In the genomic region with DNA sequence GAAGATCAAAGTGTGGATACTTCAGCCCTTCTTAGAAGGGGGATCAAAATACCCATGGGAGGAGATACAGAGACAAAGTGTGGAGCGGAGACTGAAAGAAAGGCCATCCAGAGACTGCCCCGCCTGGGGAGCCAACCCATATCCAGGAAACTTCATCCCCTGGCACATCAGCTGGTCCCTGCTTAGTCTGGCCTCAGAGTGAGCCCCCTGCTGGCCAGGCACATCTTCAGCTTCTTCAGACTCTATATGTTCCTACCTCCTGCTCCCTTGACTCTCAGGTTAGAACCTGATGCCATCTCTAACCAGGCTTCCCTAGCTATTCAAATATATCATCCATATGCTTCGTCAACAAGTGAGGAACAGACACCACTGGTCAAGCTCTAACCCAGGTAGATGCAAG, we compare ENCODE assay signal across 7 mouse cellular contexts. TPM values are rescaled to one million over a fixed set of nuclear protein-coding genes. Genes with fewer than 3 reads are reported as not detected.
DNase-seq lines count a peak whose midpoint lies in the region; ATAC-seq and TF ChIP-seq lines count a peak whose summit lies in the region.

No protein-coding gene starts in this region.

- H3K9ac ChIP-seq in midbrain, embryonic 13.5 days (replicated peaks) = no peak overlapping the region
- no peak overlapping the region for H3K9ac ChIP-seq in MEL (ENCODE audit: control insufficient read depth, low read depth, low read length, poor library complexity, severe bottlenecking)
- no peak overlapping the region for H3K9ac ChIP-seq in forebrain, embryonic 12.5 days

- no peak overlapping the region for H3K4me2 ChIP-seq in midbrain, embryonic 13.5 days (replicated peaks)
- no peak overlapping the region for H3K4me2 ChIP-seq in forebrain, embryonic 12.5 days

- no peak for TF ChIP-seq RAD21 in MEL (IDR thresholded peaks at IDR 0.05; ENCODE audit: low read depth, low read length)

- TF ChIP-seq EP300 in MEL (IDR thresholded peaks at IDR 0.05; ENCODE audit: low read depth in 1 of 2, low read length in 2 of 2) = no peak

- no peak for ATAC-seq in midbrain, embryonic 13.5 days
- ATAC-seq in forebrain, embryonic 12.5 days (ENCODE audit: low FRiP score) = no peak

- TF ChIP-seq CTCF in MEL (IDR thresholded peaks at IDR 0.05 in 2 of 3, conservative IDR thresholded peaks at IDR 0.05 in 1 of 3; ENCODE audit: control insufficient read depth in 1 of 3, insufficient read depth in 1 of 3, low read depth in 2 of 3, low read length in 3 of 3, poor library complexity in 1 of 3, severe bottlenecking in 1 of 3) = peak in 2 of 3 experiments; percentile 29 to 51; a peak in 4 of 6 replicates

- H3K79me2 ChIP-seq in MEL (ENCODE audit: control insufficient read depth, insufficient read depth, low read length, poor library complexity) = no peaks in the 10 kb centered on the region

- peaks cover 11% of the 10 kb centered on the region for H3K4me1 ChIP-seq in midbrain, embryonic 10.5 days
- peaks cover 18% of the 10 kb centered on the region for H3K4me1 ChIP-seq in midbrain, embryonic 13.5 days (replicated peaks)
- H3K4me1 ChIP-seq in MEL (ENCODE audit: control insufficient read depth in 1 of 2, insufficient read depth in 2 of 2, low read length in 2 of 2) = no peaks in the 10 kb centered on the region
- H3K4me1 ChIP-seq in forebrain, embryonic 12.5 days = peaks cover 17% of the 10 kb centered on the region

- DNase-seq in midbrain, embryonic 10.5 days (ENCODE audit: low spot score) = peak; percentile 29
- DNase-seq in MEL (ENCODE audit: low read depth, low spot score) = peak; percentile 5
- peak; percentile 5 for DNase-seq in c-Kit-positive CD71-negative TER-119-negative erythroid progenitor cells, embryonic 14.5 days (ENCODE audit: low read depth)
- DNase-seq in kidney, adult 9 months = peak; percentile 34
- peak; percentile 36 for DNase-seq in retina, postnatal 1 day

- no peak for TF ChIP-seq POLR2A in MEL (IDR thresholded peaks at IDR 0.05; ENCODE audit: control insufficient read depth in 1 of 2, insufficient read depth in 1 of 2, low read depth in 1 of 2, low read length in 2 of 2, poor library complexity in 1 of 2)

- no peak overlapping the region for H3K4me3 ChIP-seq in midbrain, embryonic 10.5 days
- no peak overlapping the region for H3K4me3 ChIP-seq in midbrain, embryonic 13.5 days (replicated peaks)
- H3K4me3 ChIP-seq in MEL (ENCODE audit: control insufficient read depth in 1 of 2, insufficient read depth in 1 of 2, low read depth in 2 of 2, low read length in 2 of 2) = no peak overlapping the region
- no peak overlapping the region for H3K4me3 ChIP-seq in forebrain, embryonic 12.5 days (replicated peaks)

- H3K27me3 ChIP-seq in midbrain, embryonic 10.5 days (ENCODE audit: low read depth, poor library complexity, severe bottlenecking) = no peaks in the 10 kb centered on the region
- H3K27me3 ChIP-seq in midbrain, embryonic 13.5 days = no peaks in the 10 kb centered on the region
- H3K27me3 ChIP-seq in MEL (ENCODE audit: control insufficient read depth in 1 of 2, insufficient read depth in 2 of 2, low read length in 2 of 2) = no peaks in the 10 kb centered on the region
- no peaks in the 10 kb centered on the region; the same call in 1 of the 2 replicates for H3K27me3 ChIP-seq in forebrain, embryonic 12.5 days

- H3K9me3 ChIP-seq in midbrain, embryonic 10.5 days (replicated peaks) = no peaks in the 10 kb centered on the region
- no peaks in the 10 kb centered on the region for H3K9me3 ChIP-seq in midbrain, embryonic 13.5 days
- H3K9me3 ChIP-seq in MEL (replicated peaks; ENCODE audit: insufficient read depth, low read length) = no peaks in the 10 kb centered on the region
- no peaks in the 10 kb centered on the region for H3K9me3 ChIP-seq in forebrain, embryonic 12.5 days

- no peaks in the 10 kb centered on the region for H3K36me3 ChIP-seq in midbrain, embryonic 10.5 days
- no peaks in the 10 kb centered on the region for H3K36me3 ChIP-seq in midbrain, embryonic 13.5 days
- no peaks in the 10 kb centered on the region for H3K36me3 ChIP-seq in MEL (ENCODE audit: control insufficient read depth in 1 of 2, insufficient read depth in 2 of 2, low read length in 2 of 2)
- no peaks in the 10 kb centered on the region for H3K36me3 ChIP-seq in forebrain, embryonic 12.5 days (replicated peaks)

- no peak overlapping the region for H3K27ac ChIP-seq in midbrain, embryonic 10.5 days (replicated peaks)
- H3K27ac ChIP-seq in midbrain, embryonic 13.5 days = no peak overlapping the region
- no peak overlapping the region for H3K27ac ChIP-seq in MEL (ENCODE audit: control insufficient read depth, low read depth, low read length)
- H3K27ac ChIP-seq in forebrain, embryonic 12.5 days = no peak overlapping the region

- WGBS in midbrain, embryonic 10.5 days = 76% methylated on average over 3 of the region's 3 CpGs
- WGBS in midbrain, embryonic 13.5 days = 74% methylated on average over 3 of the region's 3 CpGs
- 71% methylated on average over 3 of the region's 3 CpGs for WGBS in forebrain, embryonic 12.5 days

TF ChIP-seq in MEL, 35 proteins besides CTCF, POLR2A, EP300 and RAD21:
- TF ChIP-seq MYC (IDR thresholded peaks at IDR 0.05; ENCODE audit: low read depth, low read length) = no peak
- TF ChIP-seq UBTF (IDR thresholded peaks at IDR 0.05; ENCODE audit: borderline replicate concordance, insufficient read depth, low read depth, low read length) = no peak
- TF ChIP-seq ZMIZ1 (IDR thresholded peaks at IDR 0.05; ENCODE audit: low read depth, low read length) = no peak
- no peak for TF ChIP-seq POLR2AphosphoS5 (IDR thresholded peaks at IDR 0.05; ENCODE audit: borderline replicate concordance, low read depth, low read length)
- no peak for TF ChIP-seq MEF2A (IDR thresholded peaks at IDR 0.05; ENCODE audit: extremely low read depth, insufficient replicate concordance, low read depth, low read length, poor library complexity, severe bottlenecking)
- peak; percentile 34; the same call in 1 of the 2 replicates for TF ChIP-seq SMC3 (IDR thresholded peaks at IDR 0.05; ENCODE audit: low read depth, low read length)

RNA-seq across cellular contexts. Expression of a gene that starts 33.9 kb away (rescaled TPM):
- polyA plus RNA-seq in midbrain, embryonic 10.5 days (2016; fragmentation: Nextera tagmentation; extraction: Ambion mirVana) = not detected in 2 replicates
- not detected in 2 replicates for polyA plus RNA-seq in midbrain, embryonic 13.5 days (2015; fragmentation: Nextera tagmentation; extraction: Ambion mirVana)
- total RNA-seq in MEL (2012; rRNA removed) = not detected in 2 replicates
- polyA plus RNA-seq in MEL (2012; ENCODE audit: insufficient read depth in 1 of 2, insufficient read length in 2 of 2, low read depth in 1 of 2, low replicate concordance in 2 of 2, missing spikeins in 1 of 2) = not detected
- not detected in 2 replicates for polyA plus RNA-seq in forebrain, embryonic 12.5 days (2016; fragmentation: Nextera tagmentation; extraction: Ambion mirVana)

RNA-seq across cellular contexts. Expression of a gene that starts 48.1 kb away (rescaled TPM):
- polyA plus RNA-seq in midbrain, embryonic 10.5 days (2016; fragmentation: Nextera tagmentation; extraction: Ambion mirVana) = 0.10 and 0.11 TPM in 2 replicates
- polyA plus RNA-seq in midbrain, embryonic 13.5 days (2015; fragmentation: Nextera tagmentation; extraction: Ambion mirVana) = 1.1 and 1.2 TPM in 2 replicates
- total RNA-seq in MEL (2012; rRNA removed) = not detected in 2 replicates
- polyA plus RNA-seq in MEL (2012; ENCODE audit: insufficient read depth in 1 of 2, insufficient read length in 2 of 2, low read depth in 1 of 2, low replicate concordance in 2 of 2, missing spikeins in 1 of 2) = under 1 TPM in 1 of 2 experiments, not detected in 1; under 0.01 TPM
- 0.29 TPM in 2 replicates for polyA plus RNA-seq in forebrain, embryonic 12.5 days (2016; fragmentation: Nextera tagmentation; extraction: Ambion mirVana)
